Mouse (Mus musculus) heart, adult 11 months (tissue): ENCODE data around the gene Psmd12.
"Not testable (repeated sequence)": the region's sequence is repeated elsewhere in the genome, so short reads cannot be mapped to it uniquely, and the experiment has no call there.

Experiments used
- DNase-seq: peaks from one replicate; pipeline ENCODE4 v3.0.0; 2022

Gene Psmd12

GRCm38 (mm10) chr11:107462478-107462877 lies 16.8 kb upstream of the Psmd12 start:
- DNase-seq, result no peak

GRCm38 (mm10) chr11:107463251-107463681 lies 16.0 kb upstream of the Psmd12 start:
- peak; percentile 85 for DNase-seq

GRCm38 (mm10) chr11:107464141-107464540 lies 15.1 kb upstream of the Psmd12 start:
- DNase-seq, result peak; percentile 96

GRCm38 (mm10) chr11:107465041-107465440 lies 14.2 kb upstream of the Psmd12 start:
- DNase-seq, result no peak

- DNase-seq, result peak; percentile 85
These were observed 13.3 kb upstream of the Psmd12 start for GRCm38 (mm10) chr11:107465969-107466368.

GRCm38 (mm10) chr11:107466611-107467391 lies 12.5 kb upstream of the Psmd12 start:
- DNase-seq, result no peak

DNA sequence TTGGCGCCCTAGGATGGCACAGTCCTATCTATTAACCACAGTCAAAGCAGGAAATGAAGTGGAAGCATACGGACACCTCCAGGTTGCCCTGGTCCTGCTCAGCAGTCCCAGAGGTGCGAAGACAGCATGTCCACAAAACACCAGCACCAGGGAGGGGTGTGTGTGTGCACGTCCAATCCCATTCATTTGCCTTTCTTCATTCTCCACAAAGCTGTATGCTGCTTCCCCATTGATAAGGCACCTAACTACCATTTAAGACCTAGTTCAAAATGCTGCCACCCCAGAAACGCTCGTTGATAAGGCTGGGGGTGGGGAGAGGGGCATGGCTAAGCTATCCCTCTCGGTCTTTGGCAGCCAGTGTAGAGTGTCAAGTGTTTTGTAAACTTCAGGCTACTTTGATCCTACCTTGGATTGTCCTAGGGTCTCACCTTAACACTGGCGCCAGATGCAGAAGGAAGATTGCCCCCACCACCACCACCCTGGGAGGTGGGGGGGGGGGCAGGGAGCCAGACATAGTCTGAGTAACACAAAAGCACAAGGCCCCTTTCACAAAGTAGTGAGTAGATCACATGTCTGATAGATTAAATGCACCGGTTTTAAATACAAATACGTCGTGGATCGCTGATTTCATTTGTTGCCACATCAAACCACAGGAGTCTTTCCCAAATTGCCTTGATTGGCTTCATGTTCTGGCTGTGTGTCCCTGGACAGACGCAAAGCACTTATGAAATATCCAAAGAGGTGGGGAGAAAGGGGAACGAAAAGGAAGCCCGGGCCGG lies 10.8 kb upstream of the Psmd12 start:
- DNase-seq, result peak; percentile 91

GRCm38 (mm10) chr11:107469031-107469522 lies 10.2 kb upstream of the Psmd12 start:
- peak; percentile 99 for DNase-seq

- peak; percentile 97 for DNase-seq
These were observed 9.5 kb upstream of the Psmd12 start for GRCm38 (mm10) chr11:107469523-107470371.

DNA sequence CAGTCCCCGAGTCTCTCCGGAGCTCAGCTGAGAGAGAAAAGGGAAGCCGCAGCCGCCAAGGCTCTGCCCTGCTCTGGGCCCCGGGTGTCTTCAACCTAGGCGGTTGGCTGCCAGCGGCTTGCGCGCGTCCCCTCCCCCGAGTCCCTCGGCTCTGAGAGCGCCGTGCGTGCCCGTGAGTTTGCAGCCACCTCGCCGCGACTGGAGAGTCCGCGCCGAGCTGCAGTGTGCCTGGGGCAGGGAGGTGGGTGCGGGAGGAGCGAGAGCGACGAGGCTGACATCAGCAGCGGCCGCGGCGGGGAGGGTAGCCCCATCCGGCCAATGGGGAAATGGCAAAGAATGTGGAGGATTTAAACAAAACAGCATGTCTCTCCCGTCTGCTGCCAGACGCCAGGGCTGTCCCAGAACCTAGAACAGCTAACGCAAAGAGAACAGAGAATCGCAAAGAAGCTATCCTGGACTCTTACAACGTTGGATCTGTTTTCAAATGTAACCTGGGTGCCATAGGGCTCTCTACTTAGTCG lies 8.7 kb upstream of the Psmd12 start, which contains the start of gene Pitpnc1:
TSS of gene Pitpnc1 (minus strand) at position 179 of the 521 bp plus-strand sequence.
- peak; percentile 99 for DNase-seq

- no peak for DNase-seq
These were observed 8.1 kb upstream of the Psmd12 start for GRCm38 (mm10) chr11:107471071-107471720.

- no peak for DNase-seq
These were observed 7.0 kb upstream of the Psmd12 start for GRCm38 (mm10) chr11:107472304-107472703.

- peak; percentile 91 for DNase-seq
These were observed 6.0 kb upstream of the Psmd12 start for GRCm38 (mm10) chr11:107473137-107473820.

- no peak for DNase-seq
These were observed 549 bp downstream of the Psmd12 start for GRCm38 (mm10) chr11:107479862-107480203.

GRCm38 (mm10) chr11:107484341-107484740 lies 5.1 kb downstream of the Psmd12 start:
- no peak for DNase-seq

DNA sequence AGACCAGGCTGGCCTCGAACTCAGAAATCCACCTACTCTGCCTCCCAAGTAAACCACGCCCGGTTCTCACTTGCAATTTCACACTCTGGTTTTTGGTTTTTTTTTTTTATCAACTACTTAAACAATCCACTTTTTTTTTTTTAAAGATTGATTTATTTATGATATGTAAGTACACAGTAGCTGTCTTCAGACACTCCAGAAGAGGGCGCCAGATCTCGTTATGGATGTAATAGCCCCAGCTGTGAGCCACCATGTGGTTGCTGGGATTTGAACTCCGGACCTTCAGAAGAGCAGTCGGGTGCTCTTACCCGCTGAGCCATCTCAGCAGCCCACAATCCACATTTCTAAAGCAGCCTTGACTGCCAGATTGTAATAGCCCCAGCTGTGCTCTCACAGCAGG lies 23.5 kb downstream of the Psmd12 start:
- no peak for DNase-seq

- not testable (repeated sequence) for DNase-seq
These were observed 25.1 kb downstream of the Psmd12 start for GRCm38 (mm10) chr11:107504364-107504763.

- no peak for DNase-seq
These were observed 27.0 kb downstream of the Psmd12 start for GRCm38 (mm10) chr11:107506260-107506659.

GRCm38 (mm10) chr11:107509631-107510338 lies 30.5 kb downstream of the Psmd12 start:
- no peak for DNase-seq

GRCm38 (mm10) chr11:107510362-107511269 lies 31.3 kb downstream of the Psmd12 start:
- DNase-seq, result peak; percentile 95
